ENCODE assay signal across 11 mouse cellular contexts in the genomic region with DNA sequence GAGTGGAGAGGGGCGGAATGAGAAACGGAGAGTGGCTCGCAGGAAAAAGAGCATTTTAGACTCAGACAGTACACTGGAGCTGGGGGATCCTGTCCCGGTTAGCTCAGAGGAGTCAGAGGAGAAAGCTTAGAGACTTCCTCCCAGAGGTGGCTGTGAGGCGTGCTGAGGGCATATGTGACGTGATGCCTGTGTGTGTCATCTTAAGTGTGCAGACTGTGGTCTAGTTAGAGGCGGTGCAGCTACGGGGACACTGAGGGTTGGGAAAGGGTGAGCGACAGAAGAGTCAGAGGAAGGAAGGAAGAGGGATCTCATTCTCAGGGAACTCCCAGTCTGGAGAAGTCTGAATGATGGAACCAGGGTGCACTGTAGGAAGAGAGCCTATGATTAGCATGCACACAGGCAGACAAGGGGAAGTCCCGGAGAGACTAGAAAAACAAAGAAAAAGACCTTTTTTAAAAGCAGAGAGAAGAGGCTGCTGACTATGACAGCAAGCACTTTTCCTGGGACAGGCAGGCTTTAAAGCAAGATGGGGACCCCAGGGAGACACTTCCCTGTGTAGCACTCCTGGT. TPM values are rescaled to one million over a fixed set of nuclear protein-coding genes. Genes with fewer than 3 reads are reported as not detected.
DNase-seq lines count a peak whose midpoint lies in the region; ATAC-seq and TF ChIP-seq lines count a peak whose summit lies in the region.
"Had no signal": no experiment of that assay in that cellular context is flagged by ENCODE, and none has a peak within 500 bp of the region (broad histone marks: within the 10 kb centered on the region; RNA-seq: fewer than 3 reads in every experiment).

No protein-coding gene starts in this region.

- H3K27ac ChIP-seq in heart, embryonic 14.5 days (replicated peaks in 1 of 2; ENCODE audit: control insufficient read depth in 1 of 2, insufficient read depth in 1 of 2, low read depth in 2 of 2, low read length in 2 of 2) = peak overlapping the region; percentile 0 to 67; a peak in 3 of 4 replicates
- H3K27ac ChIP-seq in stomach, embryonic 14.5 days (ENCODE audit: low read length) = 0 out of 2 replicates have a peak overlapping the region, but pooled peaks have one; percentile 12
- no peak overlapping the region for H3K27ac ChIP-seq in stomach, postnatal 0 days (replicated peaks)
- peak overlapping the region; percentile 63 for H3K27ac ChIP-seq in liver, embryonic 11.5 days (ENCODE audit: low read depth, low read length)
- H3K27ac ChIP-seq: midbrain, embryonic 12.5 days had no signal

- no peaks in the 10 kb centered on the region for H3K27me3 ChIP-seq in heart, embryonic 14.5 days (ENCODE audit: control insufficient read depth, insufficient read depth, low read length)
- no peaks in the 10 kb centered on the region for H3K27me3 ChIP-seq in stomach, embryonic 14.5 days (ENCODE audit: control insufficient read depth, insufficient read depth, low read length)
- H3K27me3 ChIP-seq in stomach, postnatal 0 days (ENCODE audit: control insufficient read depth, insufficient read depth, low read length) = no peaks in the 10 kb centered on the region
- no peaks in the 10 kb centered on the region for H3K27me3 ChIP-seq in liver, embryonic 11.5 days (replicated peaks; ENCODE audit: control insufficient read depth, insufficient read depth, low read length)
- H3K27me3 ChIP-seq: midbrain, embryonic 12.5 days had no signal

- no peak for TF ChIP-seq EP300 in stomach, postnatal 0 days (optimal IDR thresholded peaks at IDR 0.05)

- intact Hi-C loops in heart, postnatal 36 days (cut with DNase I) = no loop called here

- no peak overlapping the region for H3K4me3 ChIP-seq in heart, embryonic 14.5 days (ENCODE audit: control insufficient read depth in 1 of 2, insufficient read depth in 1 of 2, low read depth in 1 of 2, low read length in 2 of 2)
- H3K4me3 ChIP-seq in stomach, embryonic 14.5 days (ENCODE audit: low read depth, low read length) = no peak overlapping the region
- H3K4me3 ChIP-seq in stomach, postnatal 0 days (ENCODE audit: low read depth, low read length) = no peak overlapping the region
- no peak overlapping the region for H3K4me3 ChIP-seq in liver, embryonic 11.5 days (ENCODE audit: low read depth, low read length)
- H3K4me3 ChIP-seq: midbrain, embryonic 12.5 days had no signal

- no peak for TF ChIP-seq CTCF in stomach, postnatal 0 days (IDR thresholded peaks at IDR 0.05; ENCODE audit: low read depth)

- H3K9ac ChIP-seq in heart, embryonic 14.5 days (ENCODE audit: low read length) = peak overlapping the region; percentile 30; the same call in 1 of the 2 replicates
- H3K9ac ChIP-seq in stomach, embryonic 14.5 days (replicated peaks; ENCODE audit: low read depth, low read length) = no peak overlapping the region
- H3K9ac ChIP-seq in stomach, postnatal 0 days (ENCODE audit: low read length) = no peak overlapping the region
- no peak overlapping the region for H3K9ac ChIP-seq in liver, embryonic 11.5 days (ENCODE audit: low read depth, low read length)
- H3K9ac ChIP-seq: midbrain, embryonic 12.5 days had no signal

- no peak overlapping the region for H3K4me2 ChIP-seq in heart, embryonic 14.5 days (ENCODE audit: low read length)
- no peak overlapping the region for H3K4me2 ChIP-seq in stomach, embryonic 14.5 days (replicated peaks; ENCODE audit: low read depth, low read length)
- no peak overlapping the region for H3K4me2 ChIP-seq in stomach, postnatal 0 days (replicated peaks; ENCODE audit: low read depth)
- H3K4me2 ChIP-seq in liver, embryonic 11.5 days = no peak overlapping the region
- H3K4me2 ChIP-seq: midbrain, embryonic 12.5 days had no signal

- no peak for DNase-seq in heart, postnatal 36 days
- DNase-seq in stomach, postnatal 0 days (ENCODE audit: low spot score) = no peak
- DNase-seq in liver, embryonic 11.5 days (ENCODE audit: low spot score) = no peak
- no peak for DNase-seq in ovary, postnatal 36 days (ENCODE audit: low spot score)
- no peak for DNase-seq in left cerebral cortex, adult 18-20 months (ENCODE audit: low spot score in 2 of 2)
- no peak for DNase-seq in natural killer cell, adult 2 months (ENCODE audit: low spot score in 2 of 2)
- DNase-seq: adrenal gland, postnatal 10 days; cerebellum, adult 2 months had no signal

- 43% methylated on average over 10 of the region's 10 CpGs for WGBS in heart, embryonic 14.5 days
- WGBS in stomach, embryonic 14.5 days = 66% methylated on average over 10 of the region's 10 CpGs
- WGBS in stomach, postnatal 0 days = 58% methylated on average over 10 of the region's 10 CpGs
- 61% methylated on average over 10 of the region's 10 CpGs for WGBS in liver, embryonic 11.5 days

- H3K4me1 ChIP-seq in heart, embryonic 14.5 days (ENCODE audit: control insufficient read depth in 2 of 2, insufficient read depth in 2 of 2, low read length in 2 of 2) = peaks cover 21 to 38% of the 10 kb centered on the region in 2 experiments
- peaks cover 6% of the 10 kb centered on the region for H3K4me1 ChIP-seq in stomach, embryonic 14.5 days (ENCODE audit: control insufficient read depth, insufficient read depth, low read length)
- H3K4me1 ChIP-seq in stomach, postnatal 0 days (replicated peaks; ENCODE audit: control insufficient read depth, insufficient read depth) = no peaks in the 10 kb centered on the region; the same call in 1 of the 2 replicates
- H3K4me1 ChIP-seq in liver, embryonic 11.5 days (replicated peaks; ENCODE audit: control insufficient read depth, insufficient read depth, low read length) = peaks cover 16% of the 10 kb centered on the region

- ATAC-seq in heart, embryonic 14.5 days (ENCODE audit: insufficient number of reproducible peaks, insufficient read depth, low FRiP score, low read depth) = no peak; the same call in 1 of the 2 replicates
- ATAC-seq in stomach, embryonic 14.5 days (ENCODE audit: insufficient number of reproducible peaks, insufficient read depth, low FRiP score, low read depth) = no peak
- no peak for ATAC-seq in stomach, postnatal 0 days (ENCODE audit: low FRiP score, low TSS enrichment)
- no peak; the same call in 1 of the 2 replicates for ATAC-seq in liver, embryonic 11.5 days (replicated peaks; ENCODE audit: low FRiP score)

- no peaks in the 10 kb centered on the region for H3K9me3 ChIP-seq in heart, embryonic 14.5 days (ENCODE audit: control insufficient read depth, low read length)
- H3K9me3 ChIP-seq in stomach, embryonic 14.5 days (ENCODE audit: control insufficient read depth, low read depth, low read length) = no peaks in the 10 kb centered on the region
- H3K9me3 ChIP-seq in stomach, postnatal 0 days (ENCODE audit: control insufficient read depth, low read length) = no peaks in the 10 kb centered on the region
- H3K9me3 ChIP-seq in liver, embryonic 11.5 days (ENCODE audit: control insufficient read depth, low read length) = no peaks in the 10 kb centered on the region
- H3K9me3 ChIP-seq: midbrain, embryonic 12.5 days had no signal

- H3K36me3 ChIP-seq in heart, embryonic 14.5 days (ENCODE audit: control insufficient read depth, insufficient read depth, low read length) = no peaks in the 10 kb centered on the region
- H3K36me3 ChIP-seq in stomach, embryonic 14.5 days (ENCODE audit: control insufficient read depth, insufficient read depth, low read length) = no peaks in the 10 kb centered on the region
- no peaks in the 10 kb centered on the region for H3K36me3 ChIP-seq in stomach, postnatal 0 days (ENCODE audit: control insufficient read depth, insufficient read depth, low read length)
- H3K36me3 ChIP-seq in liver, embryonic 11.5 days (ENCODE audit: control insufficient read depth, insufficient read depth, low read length) = no peaks in the 10 kb centered on the region
- H3K36me3 ChIP-seq: midbrain, embryonic 12.5 days had no signal

RNA-seq across cellular contexts. Expression of a gene that starts 28.9 kb away (rescaled TPM):
- polyA plus RNA-seq in heart, embryonic 14.5 days (2014; fragmentation: Nextera tagmentation; extraction: Ambion mirVana) = 18.7 and 21.3 TPM in 2 replicates
- 10 to 100 TPM; 19.5 to 23.7 TPM for total RNA-seq in heart, postnatal 36 days (2021)
- polyA plus RNA-seq in stomach, embryonic 14.5 days (2014; fragmentation: Nextera tagmentation; extraction: Ambion mirVana) = 38.3 and 38.8 TPM in 2 replicates
- 9.0 and 13.5 TPM in 2 replicates for polyA plus RNA-seq in stomach, postnatal 0 days (2015; fragmentation: Nextera tagmentation; extraction: Ambion mirVana)
- 17.1 and 19.6 TPM in 2 replicates for polyA plus RNA-seq in liver, embryonic 11.5 days (2014; fragmentation: Nextera tagmentation; extraction: Ambion mirVana)
- total RNA-seq in left cerebral cortex, adult 18-20 months (2021) = 100 to 1,000 TPM; 221 to 267 TPM
